ENCODE assay signal across 16 mouse cellular contexts in genomic region chr2:126304621-126305020, GRCm38 (mm10).
"Had no signal": no experiment of that assay in that cellular context is flagged by ENCODE, and none has a peak within 500 bp of the region (broad histone marks: within the 10 kb centered on the region; RNA-seq: fewer than 3 reads in every experiment).

No protein-coding gene starts in this region.

- H3K4me2 ChIP-seq: kidney, embryonic 15.5 days; limb, embryonic 15.5 days; liver, embryonic 12.5 days; lung, embryonic 14.5 days; midbrain, embryonic 12.5 days; neural tube, embryonic 13.5 days had no signal

- H3K4me3 ChIP-seq: kidney, embryonic 15.5 days; limb, embryonic 15.5 days; liver, embryonic 12.5 days; midbrain, embryonic 12.5 days; neural tube, embryonic 13.5 days had no signal

- DNase-seq: kidney, adult 2 months; kidney, postnatal 14 days; layer of hippocampus, adult 9-11 months; layer of hippocampus, postnatal 36 days; lung, embryonic 14.5 days; lung, postnatal 10 days; right cerebral cortex, adult 18-20 months; right cerebral cortex, postnatal 25 days; thymus, postnatal 36 days had no signal

- H3K9ac ChIP-seq: kidney, embryonic 15.5 days; limb, embryonic 15.5 days; liver, embryonic 12.5 days; lung, embryonic 14.5 days; midbrain, embryonic 12.5 days; neural tube, embryonic 13.5 days had no signal

- H3K9me3 ChIP-seq: kidney, embryonic 15.5 days; limb, embryonic 15.5 days; liver, embryonic 12.5 days; midbrain, embryonic 12.5 days; neural tube, embryonic 13.5 days had no signal

- H3K36me3 ChIP-seq: kidney, embryonic 15.5 days; limb, embryonic 15.5 days; liver, embryonic 12.5 days; midbrain, embryonic 12.5 days; neural tube, embryonic 13.5 days had no signal

- H3K27ac ChIP-seq: kidney, embryonic 15.5 days; limb, embryonic 15.5 days; liver, embryonic 12.5 days; macrophage; midbrain, embryonic 12.5 days; neural tube, embryonic 13.5 days had no signal

- ATAC-seq: liver, embryonic 12.5 days; midbrain, embryonic 16.5 days had no signal

- H3K4me1 ChIP-seq: kidney, embryonic 15.5 days; limb, embryonic 15.5 days; liver, embryonic 12.5 days; midbrain, embryonic 12.5 days; neural tube, embryonic 13.5 days had no signal

- H3K27me3 ChIP-seq: kidney, embryonic 15.5 days; limb, embryonic 15.5 days; liver, embryonic 12.5 days; midbrain, embryonic 12.5 days; neural tube, embryonic 13.5 days had no signal
